Mouse (Mus musculus): ENCODE data around the gene Net1.

- no peak for TF ChIP-seq GATA1 (IDR thresholded peaks at IDR 0.05; ENCODE audit: borderline replicate concordance, low read length)
- no peak for TF ChIP-seq FLI1 (IDR thresholded peaks at IDR 0.05; ENCODE audit: low read length)
Observed at GRCm38 (mm10) chr13:3854856-3855255, 63.2 kb downstream of the Net1 start.
